Mouse (Mus musculus): Measurements from ENCODE around the gene Timeless. TPM values are rescaled to one million over a fixed set of nuclear protein-coding genes. Genes with fewer than 3 reads are reported as not detected.

The Timeless gene
- polyA plus RNA-seq, 1 experiment from 2014 or later = 71.2 TPM

- ATAC-seq (replicated peaks; ENCODE audit: low FRiP score) (no peak), DNase-seq (ENCODE audit: low spot score) (no peak)
- H3K27me3 ChIP-seq (replicated peaks; ENCODE audit: control insufficient read depth, insufficient read depth, low read length) = no peaks in the 10 kb centered on the region
- H3K27ac ChIP-seq (ENCODE audit: low read depth, low read length) = no peak overlapping the region
- 65% methylated on average over 5 of the region's 5 CpGs for WGBS
- H3K9me3 ChIP-seq (ENCODE audit: control insufficient read depth, low read length) = no peaks in the 10 kb centered on the region
- H3K4me1 ChIP-seq (replicated peaks; ENCODE audit: control insufficient read depth, insufficient read depth, low read length) = peaks cover 6% of the 10 kb centered on the region; the same call in 1 of the 2 replicates
- no peaks in the 10 kb centered on the region for H3K36me3 ChIP-seq (ENCODE audit: control insufficient read depth, insufficient read depth, low read length)
- H3K4me3 ChIP-seq (ENCODE audit: low read depth, low read length) = no peak overlapping the region
- no peak overlapping the region for H3K9ac ChIP-seq (ENCODE audit: low read depth, low read length)
- no peak overlapping the region for H3K4me2 ChIP-seq
Observed at GRCm38 (mm10) chr10:128225064-128225463, 6.8 kb upstream of the Timeless start.

- no peak within 1 kb of the TSS for H3K27ac ChIP-seq (ENCODE audit: low read depth, low read length)
- H3K9ac ChIP-seq (ENCODE audit: low read depth, low read length) = 0 out of 2 replicates have a peak within 1 kb of the TSS, but pooled peaks have one; percentile 3
- DNase-seq (ENCODE audit: low spot score) = no peak
- H3K4me2 ChIP-seq = no peak within 1 kb of the TSS
- H3K27me3 ChIP-seq (replicated peaks; ENCODE audit: control insufficient read depth, insufficient read depth, low read length) = no peaks in the 10 kb centered on the region
- ATAC-seq (replicated peaks; ENCODE audit: low FRiP score) = no peak
- H3K4me3 ChIP-seq (ENCODE audit: low read depth, low read length) = no peak within 1 kb of the TSS
- H3K4me1 ChIP-seq (replicated peaks; ENCODE audit: control insufficient read depth, insufficient read depth, low read length) = peaks cover 9% of the 10 kb centered on the region; the same call in 1 of the 2 replicates
- H3K36me3 ChIP-seq (ENCODE audit: control insufficient read depth, insufficient read depth, low read length) = no peaks in the 10 kb centered on the region
- WGBS = 62% methylated on average over 4 of the region's 4 CpGs
- H3K9me3 ChIP-seq (ENCODE audit: control insufficient read depth, low read length) = no peaks in the 10 kb centered on the region
Observed at GRCm38 (mm10) chr10:128225538-128225937, 6.3 kb upstream of the Timeless start, which contains the start of gene Mip. Mip (plus strand) TSS chr10:128225838.

GRCm38 (mm10) chr10:128227592-128227991 lies 4.3 kb upstream of the Timeless start:
- Histone ChIP-seq H3K4me3 (ENCODE audit: low read depth, low read length) (no peak overlapping the region), H3K36me3 (ENCODE audit: control insufficient read depth, insufficient read depth, low read length) (no peaks in the 10 kb centered on the region), H3K4me2 (no peak overlapping the region), H3K9me3 (ENCODE audit: control insufficient read depth, low read length) (no peaks in the 10 kb centered on the region), H3K9ac (ENCODE audit: low read depth, low read length) (no peak overlapping the region), H3K27ac (ENCODE audit: low read depth, low read length) (no peak overlapping the region), H3K27me3 (replicated peaks; ENCODE audit: control insufficient read depth, insufficient read depth, low read length) (no peaks in the 10 kb centered on the region), H3K4me1 (replicated peaks; ENCODE audit: control insufficient read depth, insufficient read depth, low read length) (peaks cover 10% of the 10 kb centered on the region; the same call in 1 of the 2 replicates)
- no peak for ATAC-seq (replicated peaks; ENCODE audit: low FRiP score)
- DNase-seq (ENCODE audit: low spot score) = no peak
- WGBS = 85% methylated on average over 9 of the region's 9 CpGs

GRCm38 (mm10) chr10:128228009-128228408 lies 3.9 kb upstream of the Timeless start:
- H3K4me1 ChIP-seq (replicated peaks; ENCODE audit: control insufficient read depth, insufficient read depth, low read length) = peaks cover 12% of the 10 kb centered on the region; the same call in 1 of the 2 replicates

GRCm38 (mm10) chr10:128230582-128230981 lies 1.3 kb upstream of the Timeless start:
- Histone ChIP-seq H3K27me3 (replicated peaks; ENCODE audit: control insufficient read depth, insufficient read depth, low read length) (no peaks in the 10 kb centered on the region), H3K4me2 (peak overlapping the region; percentile 68), H3K4me3 (ENCODE audit: low read depth, low read length) (peak overlapping the region; percentile 72; the same call in 1 of the 2 replicates), H3K9ac (ENCODE audit: low read depth, low read length) (peak overlapping the region; percentile 97; the same call in 1 of the 2 replicates), H3K4me1 (replicated peaks; ENCODE audit: control insufficient read depth, insufficient read depth, low read length) (peaks cover 17% of the 10 kb centered on the region), H3K36me3 (ENCODE audit: control insufficient read depth, insufficient read depth, low read length) (peaks cover 2% of the 10 kb centered on the region; the same call in 1 of the 2 replicates), H3K27ac (ENCODE audit: low read depth, low read length) (peak overlapping the region; percentile 90; the same call in 1 of the 2 replicates), H3K9me3 (ENCODE audit: control insufficient read depth, low read length) (no peaks in the 10 kb centered on the region)
- 77% methylated on average over 12 of the region's 12 CpGs for WGBS
- ATAC-seq (replicated peaks; ENCODE audit: low FRiP score) (no peak), DNase-seq (ENCODE audit: low spot score) (no peak)

More at GRCm38 (mm10) chr10:128228009-128228408, 3.9 kb upstream of the Timeless start:
- DNase-seq (ENCODE audit: low spot score) (no peak), ATAC-seq (replicated peaks; ENCODE audit: low FRiP score) (no peak)
- Histone ChIP-seq H3K9me3 (ENCODE audit: control insufficient read depth, low read length) (no peaks in the 10 kb centered on the region), H3K4me3 (ENCODE audit: low read depth, low read length) (no peak overlapping the region), H3K27me3 (replicated peaks; ENCODE audit: control insufficient read depth, insufficient read depth, low read length) (no peaks in the 10 kb centered on the region), H3K36me3 (ENCODE audit: control insufficient read depth, insufficient read depth, low read length) (no peaks in the 10 kb centered on the region), H3K4me2 (no peak overlapping the region), H3K27ac (ENCODE audit: low read depth, low read length) (no peak overlapping the region), H3K9ac (ENCODE audit: low read depth, low read length) (no peak overlapping the region)
- WGBS = 91% methylated on average over 8 of the region's 8 CpGs

GRCm38 (mm10) chr10:128231146-128231545 lies 719 bp upstream of the Timeless start:
- peak overlapping the region; percentile 72 for H3K4me3 ChIP-seq (ENCODE audit: low read depth, low read length)
- H3K4me1 ChIP-seq (replicated peaks; ENCODE audit: control insufficient read depth, insufficient read depth, low read length) = peaks cover 17% of the 10 kb centered on the region
- peak overlapping the region; percentile 97 for H3K9ac ChIP-seq (ENCODE audit: low read depth, low read length)
- WGBS = 19% methylated on average over 5 of the region's 5 CpGs
- peak overlapping the region; percentile 90 for H3K27ac ChIP-seq (ENCODE audit: low read depth, low read length)
- H3K9me3 ChIP-seq (ENCODE audit: control insufficient read depth, low read length) = no peaks in the 10 kb centered on the region
- DNase-seq (ENCODE audit: low spot score) (no peak), ATAC-seq (replicated peaks; ENCODE audit: low FRiP score) (no peak)
- no peaks in the 10 kb centered on the region for H3K27me3 ChIP-seq (replicated peaks; ENCODE audit: control insufficient read depth, insufficient read depth, low read length)
- H3K4me2 ChIP-seq = peak overlapping the region; percentile 68
- H3K36me3 ChIP-seq (ENCODE audit: control insufficient read depth, insufficient read depth, low read length) = peaks cover 2% of the 10 kb centered on the region; the same call in 1 of the 2 replicates

GRCm38 (mm10) chr10:128232420-128232985 lies 638 bp downstream of the Timeless start:
- Histone ChIP-seq H3K9ac (ENCODE audit: low read depth, low read length) (peak overlapping the region; percentile 97), H3K36me3 (ENCODE audit: control insufficient read depth, insufficient read depth, low read length) (peaks cover 2% of the 10 kb centered on the region; the same call in 1 of the 2 replicates), H3K4me3 (ENCODE audit: low read depth, low read length) (peak overlapping the region; percentile 72), H3K9me3 (ENCODE audit: control insufficient read depth, low read length) (no peaks in the 10 kb centered on the region), H3K27ac (ENCODE audit: low read depth, low read length) (peak overlapping the region; percentile 90), H3K27me3 (replicated peaks; ENCODE audit: control insufficient read depth, insufficient read depth, low read length) (no peaks in the 10 kb centered on the region), H3K4me2 (peak overlapping the region; percentile 68), H3K4me1 (replicated peaks; ENCODE audit: control insufficient read depth, insufficient read depth, low read length) (peaks cover 17% of the 10 kb centered on the region)
- under 1% methylated on average over 14 of the region's 14 CpGs for whole genome bisulfite sequencing
- ATAC-seq (replicated peaks; ENCODE audit: low FRiP score) (peak; percentile 60), DNase-seq (ENCODE audit: low spot score) (no peak)

- H3K27me3 ChIP-seq (replicated peaks; ENCODE audit: control insufficient read depth, insufficient read depth, low read length) = no peaks in the 10 kb centered on the region
- H3K9me3 ChIP-seq (ENCODE audit: control insufficient read depth, low read length) = no peaks in the 10 kb centered on the region
- peaks cover 23% of the 10 kb centered on the region for H3K4me1 ChIP-seq (replicated peaks; ENCODE audit: control insufficient read depth, insufficient read depth, low read length)
- no peak for DNase-seq (ENCODE audit: low spot score)
- no peak overlapping the region for H3K9ac ChIP-seq (ENCODE audit: low read depth, low read length)
- WGBS = 76% methylated on average over 4 of the region's 4 CpGs
- H3K27ac ChIP-seq (ENCODE audit: low read depth, low read length) = no peak overlapping the region
- no peak overlapping the region for H3K4me3 ChIP-seq (ENCODE audit: low read depth, low read length)
- ATAC-seq (replicated peaks; ENCODE audit: low FRiP score) = no peak
- no peak overlapping the region for H3K4me2 ChIP-seq
- peaks cover 10% of the 10 kb centered on the region; the same call in 1 of the 2 replicates for H3K36me3 ChIP-seq (ENCODE audit: control insufficient read depth, insufficient read depth, low read length)
Observed at GRCm38 (mm10) chr10:128236321-128236720, 4.5 kb downstream of the Timeless start.

Measured in liver, embryonic 11.5 days (tissue).